Mouse (Mus musculus) liver, postnatal 0 days (tissue): ENCODE data around the gene Enthd1. TPM values are rescaled to one million over a fixed set of nuclear protein-coding genes. Genes with fewer than 3 reads are reported as not detected.
"Not testable (repeated sequence)": the region's sequence is repeated elsewhere in the genome, so short reads cannot be mapped to it uniquely, and the experiment has no call there.

Experiments used
- ATAC-seq: fragments of 200-750 bp; cut with Nextera tagmentation; 2 replicates; pipeline ENCODE4 v1.8.0; 2017; ENCODE audit warnings: mild to moderate bottlenecking, moderate library complexity
- DNase-seq: peaks from one replicate; pipeline ENCODE4 v3.0.0-alpha.2; 2016
- H3K27ac ChIP-seq: fragments of 300-500 bp; sonication (generic); 2 replicates; pipeline ENCODE4 v1.5.1; 2014; ENCODE audit warnings: antibody characterized with exemption, moderate library complexity, mild to moderate bottlenecking, low read depth
- H3K27me3 ChIP-seq: fragments of 300-500 bp; sonication (generic); 2 replicates; pipeline ENCODE4 v1.6.1; 2014; ENCODE audit warnings: low read length, control low read depth, mixed read lengths; ENCODE audit not compliant: insufficient read depth
- H3K36me3 ChIP-seq: fragments of 300-500 bp; sonication (generic); replicated peaks from 2 replicates; pipeline ENCODE4 v1.6.1; 2014; ENCODE audit warnings: mild to moderate bottlenecking, control low read depth, low read length, moderate library complexity, mixed read lengths; ENCODE audit not compliant: insufficient read depth
- H3K4me1 ChIP-seq: fragments of 300-500 bp; sonication (generic); 2 replicates; pipeline ENCODE4 v1.6.1; 2014; ENCODE audit warnings: antibody characterized with exemption, mild to moderate bottlenecking, control low read depth; ENCODE audit not compliant: insufficient read depth
- H3K4me2 ChIP-seq: fragments of 300-500 bp; sonication (generic); 2 replicates; pipeline ENCODE4 v1.6.1; 2014; ENCODE audit warnings: low read depth, mild to moderate bottlenecking, low read length, moderate library complexity, mixed read lengths
- H3K4me3 ChIP-seq: fragments of 300-500 bp; sonication (generic); 2 replicates; pipeline ENCODE4 v1.5.1; 2014; ENCODE audit warnings: low read depth, low read length
- H3K9ac ChIP-seq: fragments of 300-500 bp; sonication (generic); replicated peaks from 2 replicates; pipeline ENCODE4 v1.6.1; 2014; ENCODE audit warnings: mild to moderate bottlenecking, moderate library complexity
- H3K9me3 ChIP-seq: fragments of 300-500 bp; sonication (generic); 2 replicates; pipeline ENCODE4 v1.6.1; 2016; ENCODE audit warnings: mild to moderate bottlenecking, control low read depth, low read length, mixed read lengths
- CTCF ChIP-seq: sonication (generic); IDR thresholded peaks from 2 replicates; pipeline ENCODE4 v1.5.1; 2016; ENCODE audit warnings: antibody characterized with exemption, low read depth
- EP300 ChIP-seq: IDR thresholded peaks from 2 replicates; pipeline ENCODE4 v1.6.1; 2016; ENCODE audit warnings: antibody characterized with exemption, low read depth, mild to moderate bottlenecking
- WGBS: fragments of 180-500 bp; shearing (Covaris S2); extraction: QIAGEN DNeasy Blood & Tissue Kit; methylation state at CpG from one replicate; pipeline ENCODE4 v1.1.7; 2014; ENCODE audit not compliant: insufficient replicate concordance; 5-methylcytosine and 5-hydroxymethylcytosine counted together
- polyA plus RNA-seq: library from polyadenylated mRNA; unstranded; fragments of >200 nt; fragmentation: Nextera tagmentation; extraction: Ambion mirVana; gene quantifications from 2 replicates; pipeline ENCODE4 v1.2.1, GENCODE M21; 2015

The Enthd1 gene
- polyA plus RNA-seq, 1 experiment from 2014 or later: not detected

- Histone ChIP-seq H3K27ac (no peak overlapping the region), H3K9ac (no peak overlapping the region), H3K4me3 (no peak overlapping the region), H3K4me2 (no peak overlapping the region), H3K36me3 (no peaks in the 10 kb centered on the region), H3K9me3 (no peaks in the 10 kb centered on the region), H3K4me1 (peaks cover 14% of the 10 kb centered on the region), H3K27me3 (no peaks in the 10 kb centered on the region)
- TF ChIP-seq CTCF (no peak), EP300 (no peak)
- ATAC-seq: no peak
- DNase-seq: no peak
- WGBS: 28% methylated on average over 10 of the region's 10 CpGs
Measured at GRCm38 (mm10) chr15:80521661-80522388, 43.1 kb downstream of the Enthd1 start.

- Histone ChIP-seq H3K4me1 (peaks cover 14% of the 10 kb centered on the region), H3K9ac (no peak overlapping the region), H3K27ac (no peak overlapping the region), H3K4me2 (no peak overlapping the region), H3K27me3 (no peaks in the 10 kb centered on the region), H3K36me3 (no peaks in the 10 kb centered on the region), H3K9me3 (no peaks in the 10 kb centered on the region), H3K4me3 (no peak overlapping the region)
- no peak for ATAC-seq
- 82% methylated on average over 5 of the region's 5 CpGs for WGBS
- no peak for TF ChIP-seq CTCF
- TF ChIP-seq EP300: no peak
- DNase-seq: no peak
Measured at GRCm38 (mm10) chr15:80519931-80520330, 45.0 kb downstream of the Enthd1 start.

- TF ChIP-seq CTCF: no peak
- TF ChIP-seq EP300: no peak
- Histone ChIP-seq H3K9me3 (no peaks in the 10 kb centered on the region), H3K36me3 (no peaks in the 10 kb centered on the region), H3K4me3 (no peak overlapping the region), H3K9ac (no peak overlapping the region), H3K27me3 (no peaks in the 10 kb centered on the region), H3K4me2 (peak overlapping the region; percentile 38), H3K4me1 (peaks cover 14% of the 10 kb centered on the region), H3K27ac (no peak overlapping the region)
- DNase-seq: no peak
- WGBS: 45% methylated on average over 12 of the region's 12 CpGs
- peak; percentile 44; the same call in 1 of the 2 replicates for ATAC-seq
Measured at GRCm38 (mm10) chr15:80518567-80519223, 46.3 kb downstream of the Enthd1 start.

- WGBS: 36% methylated on average over 9 of the region's 9 CpGs
- H3K27ac ChIP-seq: no peak overlapping the region
- no peak for DNase-seq
- H3K4me2 ChIP-seq: peak overlapping the region; percentile 38
- peaks cover 14% of the 10 kb centered on the region for H3K4me1 ChIP-seq
- TF ChIP-seq CTCF (no peak), EP300 (peak; percentile 48; the same call in 1 of the 2 replicates)
- H3K9me3 ChIP-seq: no peaks in the 10 kb centered on the region
- no peak overlapping the region for H3K4me3 ChIP-seq
- no peaks in the 10 kb centered on the region for H3K36me3 ChIP-seq
- H3K27me3 ChIP-seq: no peaks in the 10 kb centered on the region
- no peak overlapping the region for H3K9ac ChIP-seq
- peak; percentile 41; the same call in 1 of the 2 replicates for ATAC-seq
Measured at GRCm38 (mm10) chr15:80517996-80518395, 47.0 kb downstream of the Enthd1 start.

- H3K36me3 ChIP-seq: no peaks in the 10 kb centered on the region
- H3K27me3 ChIP-seq: no peaks in the 10 kb centered on the region
- no peaks in the 10 kb centered on the region for H3K9me3 ChIP-seq
- no peak overlapping the region for H3K27ac ChIP-seq
- DNase-seq (no peak), ATAC-seq (no peak)
- no peak overlapping the region for H3K4me2 ChIP-seq
- no peak overlapping the region for H3K9ac ChIP-seq
- WGBS: 70% methylated on average over 3 of the region's 3 CpGs
- peaks cover 11% of the 10 kb centered on the region for H3K4me1 ChIP-seq
- no peak overlapping the region for H3K4me3 ChIP-seq
- no peak for TF ChIP-seq EP300
- no peak for TF ChIP-seq CTCF
Measured at GRCm38 (mm10) chr15:80516525-80516924, 48.4 kb downstream of the Enthd1 start.

GRCm38 (mm10) chr15:80505086-80505485 lies 59.9 kb downstream of the Enthd1 start:
- Histone ChIP-seq H3K27me3 (no peaks in the 10 kb centered on the region), H3K9me3 (no peaks in the 10 kb centered on the region), H3K36me3 (no peaks in the 10 kb centered on the region), H3K4me1 (no peaks in the 10 kb centered on the region), H3K4me3 (no peak overlapping the region), H3K9ac (no peak overlapping the region), H3K4me2 (no peak overlapping the region), H3K27ac (no peak overlapping the region)
- WGBS: 43% methylated on average over 4 of the region's 4 CpGs
- TF ChIP-seq EP300 (no peak), CTCF (no peak)
- no peak for ATAC-seq
- no peak for DNase-seq

- ATAC-seq, H3K4me2 ChIP-seq, H3K27me3 ChIP-seq, H3K27ac ChIP-seq, DNase-seq, H3K4me1 ChIP-seq, H3K36me3 ChIP-seq, H3K9me3 ChIP-seq, H3K9ac ChIP-seq, H3K4me3 ChIP-seq: not testable (repeated sequence)
- WGBS: 88% methylated on average over 4 of the region's 4 CpGs
Measured at GRCm38 (mm10) chr15:80503155-80503554, 61.8 kb downstream of the Enthd1 start.
